Mouse (Mus musculus) CH12.LX (cell line): ENCODE results near the gene Lsg1. TPM values are rescaled to one million over a fixed set of nuclear protein-coding genes. Genes with fewer than 3 reads are reported as not detected.

Experiments used
- DNase-seq: peaks from one replicate; pipeline ENCODE4 v3.0.0-alpha.2; 2013; ENCODE audit errors: extremely low read depth
- H3K27ac ChIP-seq: 2 replicates; pipeline ENCODE4 v1.5.1; 2012; ENCODE audit warnings: low read depth, mild to moderate bottlenecking, control low read depth, moderate library complexity; ENCODE audit not compliant: insufficient read depth
- H3K27me3 ChIP-seq: replicated peaks from 2 replicates; pipeline ENCODE3; 2012; ENCODE audit warnings: inconsistent platforms
- H3K36me3 ChIP-seq, 2 experiments: replicated peaks in 1 of 2; 2 replicates each; pipeline versions ENCODE3 to v1.6.1; 2012; ENCODE audit warnings: inconsistent platforms in 1 of 2, low read length in 1 of 2, mild to moderate bottlenecking in 1 of 2, mixed read lengths in 1 of 2, moderate library complexity in 1 of 2; ENCODE audit not compliant: control insufficient read depth in 1 of 2, insufficient read depth in 1 of 2
- H3K4me1 ChIP-seq, 2 experiments: 2 replicates each; pipeline ENCODE4 v1.6.1; 2012; ENCODE audit warnings: inconsistent platforms in 1 of 2, moderate library complexity in 1 of 2; ENCODE audit not compliant: insufficient read depth in 2 of 2, control insufficient read depth in 1 of 2
- H3K4me2 ChIP-seq: 2 replicates; pipeline ENCODE4 v1.6.1; 2012; ENCODE audit warnings: low read depth, mild to moderate bottlenecking, control low read depth; ENCODE audit not compliant: poor library complexity, insufficient read depth, severe bottlenecking
- H3K4me3 ChIP-seq, 3 experiments: fragments of 150-350 bp in 1 of 3; sonication (generic) in 1 of 3; replicated peaks in 1 of 3; 2 replicates each; pipeline versions ENCODE3 to v1.5.1; 2011 to 2012; ENCODE audit warnings: low read depth in 2 of 3, low read length in 2 of 3, mild to moderate bottlenecking in 2 of 3, moderate library complexity in 2 of 3, control low read depth in 1 of 3, improper control_type of control experiment in 1 of 3, inconsistent platforms in 1 of 3, mixed read lengths in 1 of 3; ENCODE audit not compliant: poor library complexity in 1 of 3
- H3K79me2 ChIP-seq: replicated peaks from 2 replicates; pipeline ENCODE4 v1.6.1; 2012; ENCODE audit warnings: mild to moderate bottlenecking, moderate library complexity; ENCODE audit not compliant: control insufficient read depth, poor library complexity, insufficient read depth, severe bottlenecking; ENCODE audit errors: extremely low read depth
- H3K9ac ChIP-seq: 2 replicates; pipeline ENCODE4 v1.6.1; 2012; ENCODE audit warnings: low read depth, mild to moderate bottlenecking, control low read depth, moderate library complexity; ENCODE audit not compliant: insufficient read depth
- H3K9me3 ChIP-seq: replicated peaks from 2 replicates; pipeline ENCODE3; 2012; ENCODE audit warnings: low read length, inconsistent platforms, mixed read lengths
- CHD1 ChIP-seq: IDR thresholded peaks from 2 replicates; pipeline ENCODE4 v1.6.1; 2012; ENCODE audit warnings: low read depth, low read length, improper control_type of control experiment, inconsistent platforms
- CHD2 ChIP-seq: IDR thresholded peaks from 2 replicates; pipeline ENCODE4 v1.6.1; 2011; ENCODE audit warnings: low read length, improper control_type of control experiment
- CTCF ChIP-seq, 2 experiments: IDR thresholded peaks in 1 of 2; conservative IDR thresholded peaks in 1 of 2; 2 replicates each; pipeline ENCODE4 v1.5.1; 2011 to 2012; ENCODE audit warnings: low read depth in 2 of 2, low read length in 2 of 2, improper control_type of control experiment in 1 of 2, inconsistent platforms in 1 of 2, mild to moderate bottlenecking in 1 of 2, moderate library complexity in 1 of 2
- E2F4 ChIP-seq: IDR thresholded peaks from 2 replicates; pipeline ENCODE4 v1.6.1; 2011; ENCODE audit warnings: low read depth, low read length, improper control_type of control experiment; ENCODE audit not compliant: insufficient replicate concordance
- EP300 ChIP-seq: IDR thresholded peaks from 2 replicates; pipeline ENCODE4 v1.6.1; 2011; ENCODE audit warnings: low read length, improper control_type of control experiment
- ETS1 ChIP-seq: conservative IDR thresholded peaks from 2 replicates; pipeline ENCODE4 v1.6.1; 2012; ENCODE audit warnings: low read depth, mild to moderate bottlenecking, inconsistent platforms, low read length, improper control_type of control experiment, moderate library complexity
- HCFC1 ChIP-seq: IDR thresholded peaks from 2 replicates; pipeline ENCODE4 v1.6.1; 2012; ENCODE audit warnings: low read depth, mild to moderate bottlenecking, inconsistent platforms, low read length, improper control_type of control experiment
- IRF4 ChIP-seq: IDR thresholded peaks from 2 replicates; pipeline ENCODE4 v1.6.1; 2014; ENCODE audit warnings: low read depth, mild to moderate bottlenecking, inconsistent platforms, low read length, improper control_type of control experiment
- JUND ChIP-seq: conservative IDR thresholded peaks from 2 replicates; pipeline ENCODE4 v1.6.1; 2011; ENCODE audit warnings: low read depth, low read length, improper control_type of control experiment
- MAX ChIP-seq: IDR thresholded peaks from 2 replicates; pipeline ENCODE4 v1.6.1; 2011; ENCODE audit warnings: low read length, improper control_type of control experiment
- MAZ ChIP-seq: IDR thresholded peaks from 2 replicates; pipeline ENCODE4 v1.6.1; 2012; ENCODE audit warnings: low read depth, mild to moderate bottlenecking, inconsistent platforms, low read length, improper control_type of control experiment, moderate library complexity
- MEF2A ChIP-seq: IDR thresholded peaks from 2 replicates; pipeline ENCODE4 v1.6.1; 2014; ENCODE audit warnings: low read depth, mild to moderate bottlenecking, inconsistent platforms, low read length, improper control_type of control experiment, borderline replicate concordance
- MXI1 ChIP-seq: IDR thresholded peaks from 2 replicates; pipeline ENCODE4 v1.6.1; 2011; ENCODE audit warnings: mild to moderate bottlenecking, low read depth, low read length, improper control_type of control experiment
- MYC ChIP-seq: IDR thresholded peaks from 2 replicates; pipeline ENCODE4 v1.6.1; 2011; ENCODE audit warnings: low read depth, mild to moderate bottlenecking, improper control_type of control experiment, low read length
- NELFE ChIP-seq: IDR thresholded peaks from 2 replicates; pipeline ENCODE4 v1.6.1; 2011; ENCODE audit warnings: low read depth, low read length, improper control_type of control experiment
- NRF1 ChIP-seq: IDR thresholded peaks from 2 replicates; pipeline ENCODE4 v1.6.1; 2014; ENCODE audit warnings: low read depth, mild to moderate bottlenecking, inconsistent platforms, low read length, improper control_type of control experiment, moderate library complexity
- POLR2A ChIP-seq: IDR thresholded peaks from 2 replicates; pipeline ENCODE4 v1.6.1; 2011; ENCODE audit warnings: low read depth, mild to moderate bottlenecking, improper control_type of control experiment, low read length
- RAD21 ChIP-seq: IDR thresholded peaks from 2 replicates; pipeline ENCODE4 v1.6.1; 2011; ENCODE audit warnings: low read depth, mild to moderate bottlenecking, low read length, improper control_type of control experiment, moderate library complexity
- RCOR1 ChIP-seq: conservative IDR thresholded peaks from 2 replicates; pipeline ENCODE4 v1.6.1; 2012; ENCODE audit warnings: low read depth, mild to moderate bottlenecking, inconsistent platforms, low read length, improper control_type of control experiment
- SIN3A ChIP-seq: IDR thresholded peaks from 2 replicates; pipeline ENCODE4 v1.6.1; 2012; ENCODE audit warnings: low read length, improper control_type of control experiment, inconsistent platforms
- TBP ChIP-seq: conservative IDR thresholded peaks from 2 replicates; pipeline ENCODE4 v1.6.1; 2011; ENCODE audit warnings: low read depth, low read length, improper control_type of control experiment
- TCF12 ChIP-seq: IDR thresholded peaks from 2 replicates; pipeline ENCODE4 v1.6.1; 2014; ENCODE audit warnings: low read depth, mild to moderate bottlenecking, inconsistent platforms, low read length, improper control_type of control experiment
- UBTF ChIP-seq: IDR thresholded peaks from 2 replicates; pipeline ENCODE4 v1.6.1; 2012; ENCODE audit warnings: low read depth, mild to moderate bottlenecking, inconsistent platforms, low read length, improper control_type of control experiment, moderate library complexity
- USF1 ChIP-seq: IDR thresholded peaks from 2 replicates; pipeline ENCODE4 v1.6.1; 2014; ENCODE audit warnings: low read depth, mild to moderate bottlenecking, inconsistent platforms, low read length, improper control_type of control experiment
- USF2 ChIP-seq: conservative IDR thresholded peaks from 2 replicates; pipeline ENCODE4 v1.6.1; 2011; ENCODE audit warnings: low read depth, low read length, improper control_type of control experiment
- ZNF384 ChIP-seq: IDR thresholded peaks from 2 replicates; pipeline ENCODE4 v1.6.1; 2012; ENCODE audit warnings: low read depth, low read length, improper control_type of control experiment, inconsistent platforms
- dilution Hi-C: fragments of 300-500 bp; cut with MboI; formaldehyde crosslinking; loops from 2 replicates; pipeline ENCODE4 v1.14.3; 2020; ENCODE audit warnings: low sequenced_read_pairs; ENCODE audit not compliant: extremely low pct_unique_long_range_greater_than_20kb, extremely low pct_ligation_motif_present
- in situ Hi-C: fragments of 300-500 bp; cut with MboI; formaldehyde crosslinking; loops from 3 replicates; pipeline ENCODE4 v1.14.3; 2019; ENCODE audit warnings: low sequenced_read_pairs, low pct_ligation_motif_present, low pct_unique_long_range_greater_than_20kb, mixed read lengths
- polyA plus RNA-seq: library from polyadenylated mRNA; unstranded; fragments of >175 nt; gene quantifications from 2 replicates; pipeline ENCODE4 v1.2.1, GENCODE M21; 2012; ENCODE audit warnings: low read depth; ENCODE audit not compliant: insufficient read length
- total RNA-seq, 2 experiments: library from RNA; depleted of rRNA; stranded (reverse); fragments of 300-350 nt in 1 of 2; fragments of >200 nt in 1 of 2; gene quantifications; 2 replicates each; pipeline ENCODE4 v1.2.3; 2012 to 2014

Lsg1 gene
- total and polyA plus RNA-seq, 3 experiments = 58.4 to 189 (median 94.7) TPM

GRCm38 (mm10) chr16:30624640-30625039 lies 37.2 kb upstream of the Lsg1 start:
- Histone ChIP-seq H3K4me2 (peak overlapping the region; percentile 10; the same call in 1 of the 2 replicates), H3K9ac (0 out of 2 replicates have a peak overlapping the region, but pooled peaks have one; percentile 10), H3K27me3 (no peaks in the 10 kb centered on the region), H3K9me3 (no peaks in the 10 kb centered on the region), H3K4me1 (peaks cover 12 to 45% of the 10 kb centered on the region in 2 experiments), H3K79me2 (no peaks in the 10 kb centered on the region), H3K4me3 (no peak overlapping the region), H3K27ac (no peak overlapping the region; the same call in 1 of the 2 replicates), H3K36me3 (no peaks in the 10 kb centered on the region)
- in situ Hi-C loops (no loop called here), dilution Hi-C loops (no loop called here)
- peak; percentile 77 for DNase-seq
- TF ChIP-seq MAX (no peak), MYC (peak; percentile 46; the same call in 1 of the 2 replicates), IRF4 (no peak), POLR2A (peak; percentile 34; the same call in 1 of the 2 replicates), HCFC1 (peak; percentile 35), E2F4 (no peak), CTCF (conservative IDR thresholded peaks at IDR 0.05 in 1 of 2, IDR thresholded peaks at IDR 0.05 in 1 of 2; ENCODE audit: low read depth in 2 of 2, low read length in 2 of 2) (no peak), MXI1 (no peak), TBP (no peak; the same call in 1 of the 2 replicates), MAZ (no peak), CHD1 (no peak), RCOR1 (no peak), NELFE (0 out of 2 replicates have a peak, but pooled peaks have one; percentile 31), CHD2 (no peak), MEF2A (peak; percentile 60; the same call in 1 of the 2 replicates), SIN3A (no peak), USF2 (no peak), USF1 (no peak), ETS1 (peak; percentile 72), NRF1 (no peak), JUND (no peak), TCF12 (peak; percentile 66; the same call in 1 of the 2 replicates), EP300 (peak; percentile 55; the same call in 1 of the 2 replicates), ZNF384 (no peak), UBTF (no peak), RAD21 (no peak)
